Mouse (Mus musculus) midbrain, embryonic 13.5 days (tissue): Measurements from ENCODE around the gene Gm13278. TPM values are rescaled to one million over a fixed set of nuclear protein-coding genes. Genes with fewer than 3 reads are reported as not detected.
"Not testable (repeated sequence)": the region's sequence is repeated elsewhere in the genome, so short reads cannot be mapped to it uniquely, and the experiment has no call there.

Experiments used
- ATAC-seq: fragments of 200-750 bp; cut with Nextera tagmentation; 2 replicates; pipeline ENCODE4 v1.8.0; 2017; ENCODE audit warnings: mild to moderate bottlenecking, moderate TSS enrichment, moderate library complexity
- H3K27ac ChIP-seq: fragments of 300-500 bp; sonication (generic); 2 replicates; pipeline ENCODE4 v1.5.1; 2015; ENCODE audit warnings: inconsistent platforms, mild to moderate bottlenecking, moderate library complexity
- H3K27me3 ChIP-seq: fragments of 300-500 bp; sonication (generic); 2 replicates; pipeline ENCODE4 v1.6.1; 2015; ENCODE audit warnings: mild to moderate bottlenecking, inconsistent platforms
- H3K36me3 ChIP-seq: fragments of 300-500 bp; sonication (generic); 2 replicates; pipeline ENCODE4 v1.6.1; 2015; ENCODE audit warnings: mild to moderate bottlenecking, inconsistent platforms
- H3K4me1 ChIP-seq: fragments of 300-500 bp; sonication (generic); replicated peaks from 2 replicates; pipeline ENCODE4 v1.6.1; 2015; ENCODE audit warnings: inconsistent platforms
- H3K4me2 ChIP-seq: fragments of 300-500 bp; sonication (generic); replicated peaks from 2 replicates; pipeline ENCODE4 v1.6.1; 2015; ENCODE audit warnings: moderate library complexity, mild to moderate bottlenecking, inconsistent platforms
- H3K4me3 ChIP-seq: fragments of 300-500 bp; sonication (generic); replicated peaks from 2 replicates; pipeline ENCODE4 v1.5.1; 2015; ENCODE audit warnings: mild to moderate bottlenecking, inconsistent platforms
- H3K9ac ChIP-seq: fragments of 300-500 bp; sonication (generic); replicated peaks from 2 replicates; pipeline ENCODE4 v1.6.1; 2015; ENCODE audit warnings: mild to moderate bottlenecking, inconsistent platforms
- H3K9me3 ChIP-seq: fragments of 300-500 bp; sonication (generic); 2 replicates; pipeline ENCODE4 v1.6.1; 2016; ENCODE audit warnings: mild to moderate bottlenecking, inconsistent platforms
- WGBS: fragments of 180-500 bp; shearing (Covaris S2); methylation state at CpG from one replicate; pipeline ENCODE4 v1.1.7; 2015; 5-methylcytosine and 5-hydroxymethylcytosine counted together
- polyA plus RNA-seq: library from polyadenylated mRNA; unstranded; fragments of >200 nt; fragmentation: Nextera tagmentation; extraction: Ambion mirVana; gene quantifications from 2 replicates; pipeline ENCODE4 v1.2.1, GENCODE M21; 2015

The Gm13278 gene
- not detected in 2 replicates for polyA plus RNA-seq

- H3K4me1 ChIP-seq, H3K27ac ChIP-seq, H3K9ac ChIP-seq, H3K4me3 ChIP-seq, H3K9me3 ChIP-seq, H3K36me3 ChIP-seq, H3K4me2 ChIP-seq, ATAC-seq, H3K27me3 ChIP-seq: not testable (repeated sequence)
- WGBS, result no CpG with 5 or more reads among the region's 28 CpGs
Measured at GRCm38 (mm10) chr4:88791250-88791649, at the start of gene Gm13278. Gm13278 (plus strand) TSS chr4:88791550.

DNA sequence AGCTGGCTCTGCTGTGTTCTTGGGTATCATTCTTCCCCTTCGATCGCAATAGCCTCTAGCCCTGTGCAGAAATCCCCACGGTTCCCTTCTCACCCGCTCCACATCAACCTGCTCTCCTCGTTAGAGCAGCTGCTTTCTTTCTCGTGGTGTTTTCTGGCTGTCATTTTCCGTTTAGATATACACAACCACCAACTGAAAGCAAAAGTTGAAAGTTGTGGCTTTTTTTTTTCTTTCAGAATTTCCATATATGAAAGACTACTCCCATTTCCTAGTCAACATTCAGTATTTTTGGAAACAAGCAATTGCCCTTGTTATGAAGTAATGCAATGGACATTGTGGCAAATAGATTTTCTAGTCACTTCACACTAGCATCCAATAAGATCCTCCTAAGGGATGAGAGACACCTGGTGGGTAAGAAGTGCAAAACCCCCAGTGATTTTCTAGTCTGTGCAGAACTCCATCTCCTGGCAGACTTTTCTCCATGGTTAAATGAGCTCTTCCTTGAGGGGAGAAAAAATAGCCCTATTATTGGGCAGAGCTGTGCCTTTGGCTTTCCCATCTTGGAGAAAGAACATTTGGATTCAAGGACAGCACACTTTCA, 48.5 kb upstream of the Gm13278 start:
- no peak for ATAC-seq
- WGBS, result 78% methylated on average over 7 of the region's 7 CpGs
- Histone ChIP-seq H3K4me2 (no peak overlapping the region), H3K9ac (no peak overlapping the region), H3K4me1 (no peaks in the 10 kb centered on the region; the same call in 1 of the 2 replicates), H3K27ac (no peak overlapping the region), H3K27me3 (no peaks in the 10 kb centered on the region), H3K4me3 (no peak overlapping the region), H3K9me3 (no peaks in the 10 kb centered on the region), H3K36me3 (no peaks in the 10 kb centered on the region)

- WGBS, result 73% methylated on average over 3 of the region's 3 CpGs
- Histone ChIP-seq H3K4me3 (no peak overlapping the region), H3K4me2 (no peak overlapping the region), H3K9me3 (no peaks in the 10 kb centered on the region), H3K27me3 (no peaks in the 10 kb centered on the region), H3K36me3 (no peaks in the 10 kb centered on the region), H3K4me1 (no peaks in the 10 kb centered on the region; the same call in 1 of the 2 replicates), H3K27ac (no peak overlapping the region), H3K9ac (no peak overlapping the region)
- ATAC-seq, result no peak
Measured at GRCm38 (mm10) chr4:88744207-88744606, 47.1 kb upstream of the Gm13278 start.

- Histone ChIP-seq H3K9ac (no peak overlapping the region), H3K4me3 (no peak overlapping the region), H3K4me1 (no peaks in the 10 kb centered on the region; the same call in 1 of the 2 replicates), H3K27me3 (no peaks in the 10 kb centered on the region), H3K36me3 (no peaks in the 10 kb centered on the region), H3K4me2 (no peak overlapping the region), H3K9me3 (no peaks in the 10 kb centered on the region), H3K27ac (no peak overlapping the region)
- ATAC-seq, result no peak
- 70% methylated on average over 6 of the region's 6 CpGs for WGBS
Measured at GRCm38 (mm10) chr4:88749926-88750325, 41.4 kb upstream of the Gm13278 start.

GRCm38 (mm10) chr4:88754818-88755340, 36.5 kb upstream of the Gm13278 start, which contains the start of gene Gm13271:
Gm13271 (plus strand) TSS chr4:88754868.
- not testable (repeated sequence) for ATAC-seq, H3K36me3 ChIP-seq, H3K4me3 ChIP-seq, H3K4me1 ChIP-seq, H3K4me2 ChIP-seq, H3K9ac ChIP-seq, H3K9me3 ChIP-seq, H3K27me3 ChIP-seq, H3K27ac ChIP-seq
- 76% methylated on average over 15 of the region's 15 CpGs for WGBS

GRCm38 (mm10) chr4:88756581-88757513, 34.5 kb upstream of the Gm13278 start:
- H3K36me3 ChIP-seq, result not testable (repeated sequence)
- WGBS, result 11% methylated on average over 29 of the region's 31 CpGs
- peak overlapping the region; percentile 63 for H3K4me2 ChIP-seq

GRCm38 (mm10) chr4:88757628-88758031, 33.7 kb upstream of the Gm13278 start:
- not testable (repeated sequence) for H3K9me3 ChIP-seq, H3K4me1 ChIP-seq, H3K27me3 ChIP-seq, H3K36me3 ChIP-seq
- WGBS, result under 1% methylated on average over 21 of the region's 21 CpGs
- H3K4me3 ChIP-seq, result peak overlapping the region; percentile 40
- ATAC-seq, result peak; percentile 100
- H3K4me2 ChIP-seq, result peak overlapping the region; percentile 63
- peak overlapping the region; percentile 67 for H3K27ac ChIP-seq
- peak overlapping the region; percentile 53 for H3K9ac ChIP-seq

More at GRCm38 (mm10) chr4:88756581-88757513, 34.5 kb upstream of the Gm13278 start:
- Histone ChIP-seq H3K9ac (peak overlapping the region; percentile 53), H3K27ac (peak overlapping the region; percentile 67), H3K4me3 (peak overlapping the region; percentile 40)
- H3K4me1 ChIP-seq, ATAC-seq, H3K27me3 ChIP-seq, H3K9me3 ChIP-seq: not testable (repeated sequence)

DNA sequence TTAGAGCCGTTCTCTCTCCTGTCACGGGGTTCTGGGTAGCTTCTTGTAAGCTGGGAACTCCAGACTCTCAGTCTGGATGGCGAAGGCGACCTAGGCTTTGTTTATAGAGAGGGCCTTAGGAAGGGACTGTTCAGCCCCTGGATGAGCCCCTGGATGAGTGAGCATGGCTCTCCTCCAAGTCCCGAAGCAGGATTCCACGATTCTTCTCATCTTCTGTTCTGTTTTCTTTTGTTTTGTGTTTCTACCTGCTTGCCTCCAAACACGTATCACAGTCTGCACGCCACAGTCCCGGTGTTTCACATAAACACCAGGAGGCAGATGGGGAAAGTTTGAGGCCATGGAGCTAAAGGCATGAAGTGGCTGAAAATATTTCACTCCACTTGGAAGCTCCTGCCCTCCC, 32.6 kb upstream of the Gm13278 start:
- H3K4me1 ChIP-seq, H3K27me3 ChIP-seq, H3K9me3 ChIP-seq, H3K4me3 ChIP-seq, H3K9ac ChIP-seq, H3K36me3 ChIP-seq, ATAC-seq, H3K27ac ChIP-seq, H3K4me2 ChIP-seq: not testable (repeated sequence)
- WGBS, result 90% methylated on average over 9 of the region's 9 CpGs

DNA sequence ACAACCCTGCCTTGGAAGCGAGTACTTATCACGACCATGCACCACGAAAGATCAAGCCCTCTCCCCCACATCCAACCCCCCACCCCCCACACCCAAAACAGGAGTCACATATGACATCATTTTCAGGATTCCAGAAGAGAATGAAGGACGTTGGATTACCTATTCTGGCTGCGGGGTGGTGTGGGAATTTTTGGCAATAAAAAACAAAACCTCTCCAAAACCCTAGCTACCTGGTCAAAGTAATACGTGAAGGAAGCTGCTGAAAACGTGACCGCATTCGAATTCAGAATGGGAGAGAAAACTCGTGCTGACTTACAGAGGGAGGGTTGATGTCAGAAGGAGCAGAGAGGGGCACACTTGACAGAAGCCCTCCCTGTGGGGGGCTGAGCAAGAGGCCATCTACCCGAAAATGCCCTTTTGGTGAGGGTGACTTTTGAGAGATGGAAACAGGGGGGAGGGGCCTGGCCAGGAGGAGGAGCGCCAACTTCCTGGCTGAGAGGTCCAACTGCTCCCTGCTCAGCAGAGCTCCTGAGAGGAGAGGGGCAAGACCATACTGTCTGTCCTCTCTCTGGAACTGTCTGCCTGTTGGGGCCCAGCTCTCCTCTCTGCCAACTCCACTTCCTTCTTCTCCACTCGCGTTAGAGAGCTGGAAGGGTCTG, 31.6 kb upstream of the Gm13278 start, which contains the start of gene Gm13283:
TSS of gene Gm13283 (plus strand) at position 510 of the 659 bp plus-strand sequence.
- H3K36me3 ChIP-seq, H3K9ac ChIP-seq: not testable (repeated sequence)
- WGBS, result 23% methylated on average over 7 of the region's 14 CpGs

DNA sequence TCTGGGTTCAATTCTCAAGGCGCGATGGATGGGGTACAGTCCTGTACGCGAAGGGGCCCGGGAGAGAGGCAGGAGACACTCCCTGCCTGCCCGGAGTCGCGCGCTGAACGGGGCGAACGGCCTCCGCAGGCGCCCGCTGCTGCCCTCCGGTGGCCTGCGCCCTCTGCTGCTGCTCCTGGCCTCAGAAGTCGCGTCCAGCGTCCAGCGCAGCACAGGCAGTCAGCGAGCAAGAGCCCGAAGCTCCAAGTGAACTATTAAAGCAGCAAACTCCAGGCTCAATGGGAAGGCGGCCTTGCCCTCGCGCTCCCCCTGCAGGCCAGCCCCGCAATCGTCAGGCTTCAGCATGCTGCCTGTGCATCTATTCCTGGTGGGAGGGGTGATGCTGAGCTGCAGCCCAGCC, 30.9 kb upstream of the Gm13278 start:
- not testable (repeated sequence) for H3K27ac ChIP-seq, H3K4me1 ChIP-seq, ATAC-seq, H3K36me3 ChIP-seq, H3K9me3 ChIP-seq, H3K9ac ChIP-seq, H3K27me3 ChIP-seq
- peak overlapping the region; percentile 32 for H3K4me3 ChIP-seq
- peak overlapping the region; percentile 60 for H3K4me2 ChIP-seq
- WGBS, result 0% methylated on average over 17 of the region's 28 CpGs

More for the DNA sequence above, 31.6 kb upstream of the Gm13278 start, which contains the start of gene Gm13283:
- not testable (repeated sequence) for H3K4me1 ChIP-seq, H3K27me3 ChIP-seq, H3K9me3 ChIP-seq, ATAC-seq, H3K27ac ChIP-seq
- Histone ChIP-seq H3K4me3 (peak within 1 kb of the TSS; percentile 32), H3K4me2 (peak within 1 kb of the TSS; percentile 60)

GRCm38 (mm10) chr4:88761776-88762175, 29.6 kb upstream of the Gm13278 start:
- not testable (repeated sequence) for H3K9ac ChIP-seq, H3K27me3 ChIP-seq, H3K9me3 ChIP-seq, H3K4me3 ChIP-seq, H3K4me1 ChIP-seq, H3K27ac ChIP-seq, ATAC-seq, H3K4me2 ChIP-seq, H3K36me3 ChIP-seq
- 73% methylated on average over 6 of the region's 8 CpGs for WGBS
